Mouse (Mus musculus): ENCODE measurements at regions not wholly inside any gene's neighbourhood (a gene's known extent, or its start where the extent isn't known, plus 50 kb on each side); places are given as distances from the start of the nearest gene placed in this dataset.

DNA sequence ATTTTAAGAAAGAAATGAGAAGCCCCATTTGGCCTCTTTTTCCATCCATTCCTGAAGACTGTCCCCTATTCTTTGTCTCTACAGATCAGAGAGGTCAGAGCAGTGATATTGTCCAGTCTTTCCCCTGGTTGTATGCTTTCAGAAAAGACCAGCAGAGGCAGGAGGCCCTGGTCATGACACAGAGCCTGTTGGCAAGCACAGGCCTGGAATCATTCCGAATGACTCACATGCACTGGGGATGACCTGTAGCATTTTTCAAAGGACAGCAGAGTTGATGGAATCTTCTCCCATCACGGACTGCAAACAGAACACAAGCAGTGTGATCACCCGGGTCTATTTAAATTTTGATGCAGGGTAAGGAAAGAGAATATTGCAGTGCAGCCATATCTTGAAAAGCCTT, 50.2 kb upstream of the Nxt1 start:
- DNase-seq (ENCODE audit: low spot score in 2 of 2): no peak

- no peak for DNase-seq (ENCODE audit: low spot score in 2 of 2)
These were observed 60.5 kb upstream of the Nxt1 start for GRCm38 (mm10) chr2:148611911-148612310.

- no peak for DNase-seq (ENCODE audit: low spot score in 2 of 2)
These were observed 66.9 kb upstream of the Nxt1 start for GRCm38 (mm10) chr2:148605425-148605930.

GRCm38 (mm10) chr2:148603951-148604350, 68.5 kb upstream of the Nxt1 start:
- DNase-seq (ENCODE audit: low spot score in 2 of 2): no peak

DNA sequence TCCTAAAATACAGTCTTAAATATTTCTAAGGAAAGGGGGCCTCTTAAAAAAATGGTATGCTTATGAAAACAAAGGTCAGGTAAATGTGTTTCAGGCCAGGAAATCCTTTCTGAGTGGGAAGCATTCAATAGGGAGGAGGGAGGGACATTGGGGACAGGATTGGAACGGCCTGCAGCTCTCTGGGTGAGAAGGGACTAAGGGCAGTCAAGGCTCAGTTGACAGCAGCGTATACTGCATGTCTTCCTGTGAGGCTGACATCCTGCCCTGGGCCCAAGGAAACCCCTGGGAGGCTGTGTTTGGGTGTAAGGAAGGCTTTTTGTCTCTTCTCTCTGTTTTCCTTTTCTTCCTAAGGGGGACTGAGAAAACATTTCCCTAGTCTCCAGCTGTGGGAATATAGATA, 69.1 kb upstream of the Nxt1 start:
- no peak for DNase-seq (ENCODE audit: low spot score in 2 of 2)

- peak; percentile 57 to 64 for DNase-seq (ENCODE audit: low spot score in 2 of 2)
These were observed 72.9 kb upstream of the Nxt1 start for GRCm38 (mm10) chr2:148599498-148599897.

- DNase-seq (ENCODE audit: low spot score in 2 of 2): no peak
These were observed 75.4 kb upstream of the Nxt1 start for GRCm38 (mm10) chr2:148596966-148597365.

GRCm38 (mm10) chr2:148585721-148586335, 86.6 kb upstream of the Nxt1 start:
- DNase-seq (ENCODE audit: low spot score in 2 of 2): no peak

- no peak for DNase-seq (ENCODE audit: low spot score in 2 of 2)
These were observed 90.2 kb upstream of the Nxt1 start for GRCm38 (mm10) chr2:148582208-148582607.

- DNase-seq (ENCODE audit: low spot score in 2 of 2): no peak
These were observed 90.7 kb upstream of the Nxt1 start for GRCm38 (mm10) chr2:148581666-148582065.

GRCm38 (mm10) chr2:148580286-148580966, 92.0 kb upstream of the Nxt1 start:
- DNase-seq (ENCODE audit: low spot score in 2 of 2): peak in 1 of 2 experiments; percentile 24

DNA sequence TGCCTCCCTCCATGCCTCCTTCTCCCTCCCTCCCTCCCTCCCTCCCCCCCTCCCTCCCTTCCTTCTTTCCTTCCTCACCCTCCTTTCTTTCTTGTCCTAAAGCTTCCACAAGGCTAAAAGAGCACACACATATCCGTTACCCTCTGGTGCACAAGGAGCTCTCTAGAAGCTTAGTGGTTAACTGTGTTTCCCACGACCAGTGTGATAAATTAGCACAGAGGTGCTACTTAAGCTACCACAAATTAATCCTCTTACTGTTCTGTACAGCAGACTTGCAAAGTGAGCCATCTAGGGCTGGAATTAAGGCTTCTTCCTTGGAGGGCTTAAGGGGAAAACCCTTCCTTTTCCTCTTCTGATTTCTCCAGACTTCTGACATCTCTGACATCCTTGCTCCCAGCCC, 92.8 kb upstream of the Nxt1 start:
- no peak for DNase-seq (ENCODE audit: low spot score in 2 of 2)

- DNase-seq (ENCODE audit: low spot score in 2 of 2): no peak
These were observed 93.4 kb upstream of the Nxt1 start for GRCm38 (mm10) chr2:148579027-148579426.

DNA sequence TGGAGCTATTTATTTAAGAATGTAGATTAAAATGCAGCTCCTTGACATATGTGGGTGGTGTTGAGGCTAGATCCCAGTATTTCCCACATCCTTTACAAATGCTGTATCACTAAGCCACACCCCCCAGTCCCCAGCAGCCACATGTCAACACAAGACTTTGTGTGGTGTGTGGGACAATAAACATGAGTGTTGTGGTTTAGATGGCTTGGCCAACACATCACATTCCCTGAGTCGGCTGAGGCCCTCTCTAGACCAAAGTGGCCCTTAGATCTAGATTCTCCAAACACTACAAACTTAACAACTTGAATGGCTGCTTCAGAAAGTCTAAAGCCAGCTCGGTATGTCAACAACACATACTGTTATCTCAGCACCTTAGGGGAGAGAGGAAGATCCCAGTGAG, 94.2 kb upstream of the Nxt1 start:
- no peak for DNase-seq (ENCODE audit: low spot score in 2 of 2)

DNA sequence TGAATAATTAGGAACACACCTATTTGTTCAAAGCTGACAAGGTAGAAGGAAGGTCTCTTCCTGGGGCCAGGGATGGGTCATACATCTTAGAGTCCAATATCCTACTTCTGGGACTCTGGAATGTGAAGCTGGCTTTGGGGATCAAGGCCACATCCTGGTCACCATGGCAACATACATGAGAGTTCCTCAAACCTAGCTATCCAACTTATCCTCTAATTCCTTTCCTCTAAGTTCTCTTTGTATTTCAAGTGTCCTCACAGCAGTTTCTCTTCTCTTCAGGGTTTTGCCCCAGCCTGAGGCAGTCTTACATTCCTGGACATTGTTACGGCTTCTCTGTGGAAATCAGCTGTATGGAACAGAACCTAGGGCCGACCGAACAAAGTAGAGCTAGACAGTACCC, 97.0 kb upstream of the Nxt1 start:
- DNase-seq (ENCODE audit: low spot score in 2 of 2): no peak

- peak in 1 of 2 experiments; percentile 39 for DNase-seq (ENCODE audit: low spot score in 2 of 2)
These were observed 100.2 kb upstream of the Nxt1 start for GRCm38 (mm10) chr2:148572165-148572564.

DNA sequence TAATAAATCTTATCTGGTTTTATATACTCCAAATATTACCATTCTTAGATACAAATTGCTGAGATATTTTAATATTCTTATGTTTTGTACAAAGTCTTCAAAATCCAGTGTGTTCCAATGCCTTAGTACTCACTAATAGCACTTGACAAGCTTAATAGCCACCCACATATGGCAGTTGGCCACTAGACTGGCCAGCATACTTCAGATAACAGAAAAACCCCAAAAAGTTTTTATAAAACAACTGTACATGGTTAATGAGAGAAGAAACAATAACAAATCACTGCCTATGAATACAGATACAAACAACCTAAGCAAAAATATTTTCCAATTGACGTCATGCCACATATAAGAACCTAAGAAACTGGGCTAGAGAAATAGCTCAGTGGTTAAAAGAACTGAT, 100.8 kb upstream of the Nxt1 start:
- no peak for DNase-seq (ENCODE audit: low spot score in 2 of 2)

DNA sequence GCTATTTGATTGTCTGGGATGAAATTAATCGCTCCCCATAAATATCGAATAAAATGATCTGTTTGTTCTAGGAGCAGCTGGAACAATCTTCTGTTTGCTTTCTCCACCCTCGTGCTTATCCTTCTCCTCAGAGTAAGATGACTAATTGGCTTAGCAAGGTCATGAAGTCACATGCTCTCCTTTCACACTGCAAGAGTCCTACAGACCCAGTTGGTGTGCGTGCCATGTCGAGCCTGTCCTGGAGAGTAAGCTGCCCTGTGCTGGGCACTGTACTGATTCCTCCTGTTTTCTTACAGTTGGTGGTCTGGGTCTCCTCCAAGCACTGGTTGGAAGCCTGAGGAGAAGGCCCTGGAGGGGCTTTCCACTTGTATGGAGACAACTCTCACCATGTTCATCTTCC, 101.4 kb upstream of the Nxt1 start:
- no peak for DNase-seq (ENCODE audit: low spot score in 2 of 2)

- DNase-seq (ENCODE audit: low spot score in 2 of 2): no peak
These were observed 104.4 kb upstream of the Nxt1 start for GRCm38 (mm10) chr2:148567930-148568481.

DNA sequence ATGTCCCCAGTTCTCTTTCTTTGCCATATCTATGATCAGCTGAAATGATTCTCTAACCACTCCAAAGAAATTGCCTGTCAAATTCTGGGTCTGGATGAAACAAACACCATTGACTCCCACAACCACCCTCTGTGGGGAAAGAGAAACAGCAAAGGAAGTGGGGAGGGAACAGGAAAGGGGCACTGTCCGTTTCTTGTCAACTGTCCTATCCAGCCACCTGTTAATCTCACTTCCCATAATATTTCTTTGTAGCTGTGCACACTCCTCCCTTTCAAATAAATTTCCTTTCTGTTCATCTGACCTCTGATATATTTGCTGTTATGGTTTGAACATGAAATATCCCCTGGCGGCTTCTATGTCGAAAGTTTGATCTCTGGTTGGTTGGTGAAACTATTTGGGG, 109.0 kb upstream of the Nxt1 start:
- no peak for DNase-seq (ENCODE audit: low spot score in 2 of 2)

DNA sequence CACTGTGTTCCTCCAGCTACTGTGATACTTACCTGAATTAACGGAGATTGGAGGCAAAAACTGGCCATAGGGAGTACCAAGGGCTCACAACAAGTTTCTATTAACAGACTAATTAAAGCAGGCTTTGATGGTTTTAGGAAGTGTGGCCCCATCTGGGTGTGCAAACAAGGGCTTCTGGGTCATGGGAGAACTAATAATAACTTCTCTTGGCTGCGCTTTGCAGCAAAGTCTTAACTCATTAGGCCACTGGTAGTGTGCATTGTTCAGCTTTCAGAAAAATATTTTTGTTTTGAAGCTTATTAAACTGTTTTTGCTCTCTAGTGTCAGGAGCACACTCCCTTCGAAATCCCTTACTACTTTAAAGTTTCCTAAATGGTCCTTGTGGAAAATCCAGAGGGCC, 110.4 kb upstream of the Nxt1 start:
- DNase-seq (ENCODE audit: low spot score in 2 of 2): no peak

GRCm38 (mm10) chr2:148560013-148560773, 112.2 kb upstream of the Nxt1 start:
- DNase-seq (ENCODE audit: low spot score in 2 of 2): no peak

Measured in layer of hippocampus, adult 8-10 months (tissue).